Mouse (Mus musculus) natural killer cell, adult 2 months (primary cell): Measurements from ENCODE around the gene Gzmm.
"Not testable (repeated sequence)": the region's sequence is repeated elsewhere in the genome, so short reads cannot be mapped to it uniquely, and the experiment has no call there.

ENCODE experiments used
- DNase-seq, 2 experiments: peaks; one replicate each; pipeline ENCODE4 v3.0.0; 2022; ENCODE audit warnings: low spot score in 2 of 2

Gene Gzmm

GRCm38 (mm10) chr10:79701443-79702129, 12.8 kb downstream of the Gzmm start:
- no peak for DNase-seq

GRCm38 (mm10) chr10:79702970-79703369, 14.2 kb downstream of the Gzmm start:
- DNase-seq = not testable (repeated sequence)

GRCm38 (mm10) chr10:79703541-79703940, 14.7 kb downstream of the Gzmm start:
- no peak for DNase-seq

- DNase-seq = peak; percentile 96 to 97
Observed at GRCm38 (mm10) chr10:79704065-79704969, 15.5 kb downstream of the Gzmm start, which contains the start of gene Bsg. TSS of gene Bsg (plus strand) at chr10:79704491.

- no peak for DNase-seq
Observed at GRCm38 (mm10) chr10:79704970-79705360, 16.1 kb downstream of the Gzmm start.

- DNase-seq = no peak
Observed at GRCm38 (mm10) chr10:79705951-79706350, 17.1 kb downstream of the Gzmm start.

GRCm38 (mm10) chr10:79706406-79707094, 17.7 kb downstream of the Gzmm start:
- DNase-seq = no peak

- no peak for DNase-seq
Observed at GRCm38 (mm10) chr10:79707162-79707561, 18.3 kb downstream of the Gzmm start.

- no peak for DNase-seq
Observed at GRCm38 (mm10) chr10:79707759-79708158, 18.9 kb downstream of the Gzmm start.

- no peak for DNase-seq
Observed at GRCm38 (mm10) chr10:79708668-79709067, 19.8 kb downstream of the Gzmm start.

GRCm38 (mm10) chr10:79709307-79709706, 20.5 kb downstream of the Gzmm start:
- DNase-seq = no peak

- DNase-seq = peak in 1 of 2 experiments; percentile 26
Observed at GRCm38 (mm10) chr10:79712029-79712428, 23.2 kb downstream of the Gzmm start.

GRCm38 (mm10) chr10:79712499-79713126, 23.8 kb downstream of the Gzmm start:
- DNase-seq = peak; percentile 65 to 77

GRCm38 (mm10) chr10:79713163-79713562, 24.3 kb downstream of the Gzmm start:
- DNase-seq = no peak

GRCm38 (mm10) chr10:79714996-79715395, 26.2 kb downstream of the Gzmm start:
- no peak for DNase-seq

GRCm38 (mm10) chr10:79716254-79716987, 27.6 kb downstream of the Gzmm start, which contains the start of gene Hcn2:
TSS of gene Hcn2 (plus strand) at chr10:79716634.
- DNase-seq = no peak

GRCm38 (mm10) chr10:79716988-79717355, 28.2 kb downstream of the Gzmm start:
- no peak for DNase-seq

GRCm38 (mm10) chr10:79717640-79718357, 29.0 kb downstream of the Gzmm start:
- DNase-seq = peak in 1 of 2 experiments; percentile 34

GRCm38 (mm10) chr10:79721089-79721488, 32.3 kb downstream of the Gzmm start:
- no peak for DNase-seq

GRCm38 (mm10) chr10:79723047-79723446, 34.2 kb downstream of the Gzmm start:
- DNase-seq = no peak
